Mouse (Mus musculus) myocyte (in vitro differentiated cells): ENCODE results near the gene Rab5c. TPM values are rescaled to one million over a fixed set of nuclear protein-coding genes. Genes with fewer than 3 reads are reported as not detected.

Experiments
- H3K27me3 ChIP-seq: one replicate; pipeline ENCODE4 v1.6.1; 2011; ENCODE audit not compliant: control insufficient read depth, insufficient read depth, insufficient read length
- H3K36me3 ChIP-seq: one replicate; pipeline ENCODE4 v1.6.1; 2011; ENCODE audit not compliant: control insufficient read depth, insufficient read depth
- H3K4me2 ChIP-seq: one replicate; pipeline ENCODE4 v1.6.1; 2011; ENCODE audit warnings: low read depth, control low read depth
- H3K4me3 ChIP-seq: one replicate; pipeline ENCODE4 v1.5.1; 2011; ENCODE audit warnings: mild to moderate bottlenecking, control low read depth, moderate library complexity
- H3K79me2 ChIP-seq: one replicate; pipeline ENCODE4 v1.6.1; 2011; ENCODE audit not compliant: control insufficient read depth, insufficient read depth
- H3ac ChIP-seq: one replicate; pipeline ENCODE4 v1.6.1; 2011; ENCODE audit not compliant: control insufficient read depth, insufficient read length
- CEBPB ChIP-seq: IDR thresholded peaks from 2 replicates; pipeline ENCODE4 v1.6.1; 2011; ENCODE audit warnings: mild to moderate bottlenecking, moderate library complexity; ENCODE audit not compliant: poor library complexity, insufficient read depth, severe bottlenecking
- E2F4 ChIP-seq: IDR thresholded peaks from one replicate; pipeline ENCODE4 v1.6.1; 2011; ENCODE audit warnings: mild to moderate bottlenecking, control low read depth, moderate library complexity; ENCODE audit not compliant: insufficient read depth
- MAX ChIP-seq: IDR thresholded peaks from one replicate; pipeline ENCODE4 v1.6.1; 2011; ENCODE audit warnings: low read depth, mild to moderate bottlenecking, control low read depth
- MYOD1 ChIP-seq, 3 experiments: IDR thresholded peaks; one replicate each; pipeline ENCODE4 v1.6.1; 2011; ENCODE audit warnings: control low read depth in 2 of 3, low read depth in 2 of 3, mild to moderate bottlenecking in 2 of 3, moderate library complexity in 1 of 3; ENCODE audit not compliant: insufficient read length in 2 of 3, control insufficient read depth in 1 of 3
- MYOG ChIP-seq, 3 experiments: IDR thresholded peaks; one replicate each; pipeline ENCODE4 v1.6.1; 2011; ENCODE audit warnings: control low read depth in 2 of 3, low read depth in 2 of 3, mild to moderate bottlenecking in 2 of 3; ENCODE audit not compliant: insufficient read length in 2 of 3, control insufficient read depth in 1 of 3, insufficient read depth in 1 of 3
- POLR2A ChIP-seq: IDR thresholded peaks from one replicate; pipeline ENCODE4 v1.6.1; 2011; ENCODE audit warnings: low read depth, mild to moderate bottlenecking, control low read depth, moderate library complexity; ENCODE audit not compliant: insufficient read length
- POLR2AphosphoS2 ChIP-seq: IDR thresholded peaks from one replicate; pipeline ENCODE4 v1.6.1; 2011; ENCODE audit warnings: low read depth, control low read depth; ENCODE audit not compliant: insufficient read length
- REST ChIP-seq: IDR thresholded peaks from one replicate; pipeline ENCODE4 v1.6.1; 2011; ENCODE audit warnings: mild to moderate bottlenecking, control low read depth, moderate library complexity; ENCODE audit not compliant: insufficient read depth, insufficient read length
- SRF ChIP-seq: IDR thresholded peaks from one replicate; pipeline ENCODE4 v1.6.1; 2011; ENCODE audit warnings: low read depth; ENCODE audit not compliant: control insufficient read depth, insufficient read length
- TCF12 ChIP-seq: IDR thresholded peaks from one replicate; pipeline ENCODE4 v1.6.1; 2011; ENCODE audit warnings: mild to moderate bottlenecking, control low read depth; ENCODE audit not compliant: poor library complexity, insufficient read depth, severe bottlenecking
- TCF3 ChIP-seq: IDR thresholded peaks from one replicate; pipeline ENCODE4 v1.6.1; 2011; ENCODE audit warnings: low read depth, control low read depth; ENCODE audit not compliant: insufficient read length
- USF1 ChIP-seq: IDR thresholded peaks from one replicate; pipeline ENCODE4 v1.6.1; 2011; ENCODE audit warnings: low read depth, mild to moderate bottlenecking, control low read depth, moderate library complexity
- polyA plus RNA-seq: library from polyadenylated mRNA; unstranded; fragments of >200 nt; fragmentation: generic; extraction: Trizol; gene quantifications from one replicate; pipeline ENCODE4 v1.2.1, GENCODE M21; 2012; ENCODE audit warnings: missing spikeins

Gene Rab5c
- polyA plus RNA-seq, 1 experiment, result 128 TPM

GRCm38 (mm10) chr11:100703851-100704531 lies 34.0 kb downstream of the Rab5c start, which contains the start of gene Dhx58:
Dhx58 (minus strand) TSS chr11:100704271.
- no peak for TF ChIP-seq TCF12
- TF ChIP-seq E2F4, result no peak
- no peak for TF ChIP-seq USF1
- TF ChIP-seq MAX, result no peak
- TF ChIP-seq MYOG (IDR thresholded peaks at IDR 0.05; ENCODE audit: control insufficient read depth in 1 of 3, insufficient read depth in 1 of 3, insufficient read length in 2 of 3, low read depth in 2 of 3), result no peak
- TF ChIP-seq CEBPB, result no peak
- no peak for TF ChIP-seq POLR2A
- TF ChIP-seq MYOD1 (IDR thresholded peaks at IDR 0.05; ENCODE audit: control insufficient read depth in 1 of 3, insufficient read length in 2 of 3, low read depth in 2 of 3), result no peak
- TF ChIP-seq REST, result no peak
- no peak for TF ChIP-seq POLR2AphosphoS2
- TF ChIP-seq TCF3, result no peak
- TF ChIP-seq SRF, result no peak
- Histone ChIP-seq H3K4me3 (no peak within 1 kb of the TSS), H3K36me3 (peaks cover 16% of the 10 kb centered on the region), H3K79me2 (no peaks in the 10 kb centered on the region), H3ac (no peak within 1 kb of the TSS), H3K27me3 (no peaks in the 10 kb centered on the region), H3K4me2 (peak within 1 kb of the TSS; percentile 55)

DNA sequence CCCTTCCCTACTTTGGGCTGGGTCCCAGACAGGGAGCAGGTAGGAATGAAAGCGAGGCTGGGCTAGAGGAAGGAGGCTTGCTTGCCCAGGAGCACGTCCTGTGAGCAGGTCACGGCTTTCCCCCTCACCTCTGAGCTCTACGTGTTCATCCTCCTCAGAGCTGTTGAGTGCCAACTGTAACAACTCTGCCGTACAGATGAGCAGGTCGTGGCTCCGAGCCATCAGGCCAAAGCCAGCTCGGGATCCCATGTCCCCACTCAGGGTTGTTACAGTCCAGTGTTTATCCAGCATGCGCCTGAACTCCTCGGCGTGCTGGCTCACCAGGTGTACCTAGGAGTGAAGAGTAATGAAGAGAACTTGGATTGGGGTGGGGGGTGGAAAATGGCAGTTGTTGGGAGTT lies 34.6 kb downstream of the Rab5c start:
- no peaks in the 10 kb centered on the region for H3K79me2 ChIP-seq
- TF ChIP-seq E2F4 (no peak), MYOG (IDR thresholded peaks at IDR 0.05; ENCODE audit: control insufficient read depth in 1 of 3, insufficient read depth in 1 of 3, insufficient read length in 2 of 3, low read depth in 2 of 3) (no peak), POLR2A (no peak), POLR2AphosphoS2 (no peak), REST (no peak), MYOD1 (IDR thresholded peaks at IDR 0.05; ENCODE audit: control insufficient read depth in 1 of 3, insufficient read length in 2 of 3, low read depth in 2 of 3) (no peak), MAX (no peak), USF1 (no peak), TCF3 (no peak), TCF12 (no peak), SRF (no peak), CEBPB (no peak)
- H3K36me3 ChIP-seq, result peaks cover 15% of the 10 kb centered on the region
- no peak overlapping the region for H3ac ChIP-seq
- H3K27me3 ChIP-seq, result no peaks in the 10 kb centered on the region
- peak overlapping the region; percentile 55 for H3K4me2 ChIP-seq
- no peak overlapping the region for H3K4me3 ChIP-seq

- H3ac ChIP-seq, result no peak overlapping the region
- TF ChIP-seq USF1, result no peak
- no peak for TF ChIP-seq MYOG (IDR thresholded peaks at IDR 0.05; ENCODE audit: control insufficient read depth in 1 of 3, insufficient read depth in 1 of 3, insufficient read length in 2 of 3, low read depth in 2 of 3)
- no peak for TF ChIP-seq TCF3
- TF ChIP-seq CEBPB, result no peak
- no peak for TF ChIP-seq REST
- TF ChIP-seq POLR2AphosphoS2, result no peak
- no peak for TF ChIP-seq E2F4
- TF ChIP-seq MYOD1 (IDR thresholded peaks at IDR 0.05; ENCODE audit: control insufficient read depth in 1 of 3, insufficient read length in 2 of 3, low read depth in 2 of 3), result no peak
- no peak for TF ChIP-seq SRF
- TF ChIP-seq POLR2A, result no peak
- no peak for TF ChIP-seq TCF12
- no peak for TF ChIP-seq MAX
Measured at GRCm38 (mm10) chr11:100702906-100703305, 35.1 kb downstream of the Rab5c start.

GRCm38 (mm10) chr11:100702081-100702851 lies 35.7 kb downstream of the Rab5c start:
- Histone ChIP-seq H3K4me3 (no peak overlapping the region), H3K36me3 (peaks cover 6% of the 10 kb centered on the region), H3ac (no peak overlapping the region), H3K79me2 (no peaks in the 10 kb centered on the region), H3K4me2 (peak overlapping the region; percentile 73), H3K27me3 (no peaks in the 10 kb centered on the region)
- TF ChIP-seq USF1 (no peak), MAX (no peak), REST (no peak)

More at GRCm38 (mm10) chr11:100702906-100703305, 35.1 kb downstream of the Rab5c start:
- no peaks in the 10 kb centered on the region for H3K79me2 ChIP-seq
- H3K4me3 ChIP-seq, result no peak overlapping the region
- H3K27me3 ChIP-seq, result no peaks in the 10 kb centered on the region
- peak overlapping the region; percentile 73 for H3K4me2 ChIP-seq
- peaks cover 10% of the 10 kb centered on the region for H3K36me3 ChIP-seq
